ENCODE assay signal across 11 mouse cellular contexts in the genomic region with DNA sequence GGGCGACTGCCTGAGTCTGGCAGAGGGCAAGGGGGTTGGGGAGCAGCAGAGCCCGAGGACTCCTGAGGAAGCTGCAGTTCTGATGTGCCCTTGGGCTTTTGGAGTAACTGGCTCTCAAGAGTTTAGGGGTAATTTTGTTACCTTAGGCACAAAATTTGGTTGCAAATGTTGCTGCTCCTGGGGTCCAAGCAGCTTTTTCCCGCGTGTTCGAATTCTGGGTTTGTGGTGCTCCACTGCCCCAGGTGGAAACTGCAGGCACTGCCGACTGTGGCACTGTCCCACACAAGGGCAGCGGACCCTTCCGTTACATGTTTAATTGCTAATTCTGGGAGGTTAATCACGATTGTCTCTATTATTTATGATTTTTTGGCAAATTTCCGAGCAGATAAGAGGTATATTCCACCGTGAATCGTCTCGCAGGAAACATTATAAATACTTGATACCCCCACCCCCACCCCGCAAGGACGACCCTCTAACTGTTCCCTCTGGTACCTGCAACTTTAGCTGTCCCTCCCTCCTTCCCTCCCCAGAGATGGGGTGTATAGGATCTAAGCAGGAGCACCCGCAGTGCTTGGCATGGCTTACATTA. TPM values are rescaled to one million over a fixed set of nuclear protein-coding genes. Genes with fewer than 3 reads are reported as not detected.
DNase-seq lines count a peak whose midpoint lies in the region; ATAC-seq and TF ChIP-seq lines count a peak whose summit lies in the region.
"Had no signal": no experiment of that assay in that cellular context is flagged by ENCODE, and none has a peak within 500 bp of the region (broad histone marks: within the 10 kb centered on the region; RNA-seq: fewer than 3 reads in every experiment).

No protein-coding gene starts in this region.

- no peak overlapping the region for H3K9ac ChIP-seq in forebrain, embryonic 16.5 days (replicated peaks; ENCODE audit: low read depth, low read length)
- H3K9ac ChIP-seq in intestine, embryonic 16.5 days (ENCODE audit: low read depth, low read length): no peak overlapping the region
- no peak overlapping the region for H3K9ac ChIP-seq in neural tube, embryonic 15.5 days (replicated peaks)

- 0 out of 2 replicates have a peak, but pooled peaks have one; percentile 0 for TF ChIP-seq CTCF in lung, adult 2 months (IDR thresholded peaks at IDR 0.05; ENCODE audit: insufficient read depth, low read length)

- no peak overlapping the region for H3K4me2 ChIP-seq in forebrain, embryonic 16.5 days (ENCODE audit: low read length)
- H3K4me2 ChIP-seq in intestine, embryonic 16.5 days (ENCODE audit: low read depth, low read length): peak overlapping the region; percentile 33
- H3K4me2 ChIP-seq in neural tube, embryonic 15.5 days: peak overlapping the region; percentile 23

- no peak for ATAC-seq in forebrain, embryonic 16.5 days
- ATAC-seq in intestine, embryonic 16.5 days: no peak
- no peak for ATAC-seq in neural tube, embryonic 15.5 days (ENCODE audit: low FRiP score)

- no peak overlapping the region for H3K4me3 ChIP-seq in forebrain, embryonic 10.5 days
- H3K4me3 ChIP-seq in forebrain, embryonic 16.5 days (replicated peaks; ENCODE audit: low read length): no peak overlapping the region
- no peak overlapping the region for H3K4me3 ChIP-seq in lung, adult 2 months (replicated peaks; ENCODE audit: extremely low read depth, low read depth, low read length)
- H3K4me3 ChIP-seq in intestine, embryonic 16.5 days (ENCODE audit: low read length): no peak overlapping the region
- H3K4me3 ChIP-seq in neural tube, embryonic 15.5 days (replicated peaks): no peak overlapping the region

- H3K27ac ChIP-seq in forebrain, embryonic 10.5 days: no peak overlapping the region
- no peak overlapping the region for H3K27ac ChIP-seq in forebrain, embryonic 16.5 days (ENCODE audit: low read length)
- no peak overlapping the region for H3K27ac ChIP-seq in intestine, embryonic 16.5 days (ENCODE audit: low read length)
- H3K27ac ChIP-seq in neural tube, embryonic 15.5 days (replicated peaks): no peak overlapping the region

- WGBS in forebrain, embryonic 10.5 days: 3% methylated on average over 16 of the region's 16 CpGs
- WGBS in forebrain, embryonic 16.5 days: 5% methylated on average over 16 of the region's 16 CpGs
- WGBS in lung, adult 2 months: 29% methylated on average over 16 of the region's 16 CpGs
- WGBS in intestine, embryonic 16.5 days: 15% methylated on average over 16 of the region's 16 CpGs
- WGBS in neural tube, embryonic 15.5 days: 9% methylated on average over 16 of the region's 16 CpGs

- H3K27me3 ChIP-seq in forebrain, embryonic 10.5 days (ENCODE audit: poor library complexity, severe bottlenecking): peaks cover 76% of the 10 kb centered on the region
- peaks cover 47% of the 10 kb centered on the region for H3K27me3 ChIP-seq in forebrain, embryonic 16.5 days (replicated peaks; ENCODE audit: control insufficient read depth, insufficient read depth, low read length)
- peaks cover 32% of the 10 kb centered on the region for H3K27me3 ChIP-seq in intestine, embryonic 16.5 days (replicated peaks; ENCODE audit: control insufficient read depth, insufficient read depth, low read length)
- peaks cover 71% of the 10 kb centered on the region for H3K27me3 ChIP-seq in neural tube, embryonic 15.5 days (replicated peaks)

- no peaks in the 10 kb centered on the region for H3K36me3 ChIP-seq in forebrain, embryonic 10.5 days (replicated peaks)
- H3K36me3 ChIP-seq in forebrain, embryonic 16.5 days (ENCODE audit: control insufficient read depth, insufficient read depth): no peaks in the 10 kb centered on the region
- no peaks in the 10 kb centered on the region for H3K36me3 ChIP-seq in intestine, embryonic 16.5 days (ENCODE audit: control insufficient read depth, insufficient read depth, low read length)
- no peaks in the 10 kb centered on the region for H3K36me3 ChIP-seq in neural tube, embryonic 15.5 days

- TF ChIP-seq POLR2A in lung, adult 2 months (IDR thresholded peaks at IDR 0.05; ENCODE audit: borderline replicate concordance, extremely low read depth, low read depth, low read length): no peak

- H3K4me1 ChIP-seq in forebrain, embryonic 10.5 days: peaks cover 36% of the 10 kb centered on the region
- H3K4me1 ChIP-seq in forebrain, embryonic 16.5 days (replicated peaks; ENCODE audit: control insufficient read depth, insufficient read depth, low read length): peaks cover 16% of the 10 kb centered on the region
- H3K4me1 ChIP-seq in lung, adult 2 months (ENCODE audit: control insufficient read depth, insufficient read depth, low read length): peaks cover 8% of the 10 kb centered on the region
- H3K4me1 ChIP-seq in intestine, embryonic 16.5 days (ENCODE audit: control insufficient read depth, insufficient read depth, low read length): peaks cover 12% of the 10 kb centered on the region
- H3K4me1 ChIP-seq in neural tube, embryonic 15.5 days: peaks cover 16% of the 10 kb centered on the region

- peaks cover 3% of the 10 kb centered on the region; the same call in 1 of the 2 replicates for H3K9me3 ChIP-seq in forebrain, embryonic 10.5 days
- H3K9me3 ChIP-seq in forebrain, embryonic 16.5 days (ENCODE audit: control insufficient read depth, low read length): no peaks in the 10 kb centered on the region
- peaks cover 4% of the 10 kb centered on the region; the same call in 1 of the 2 replicates for H3K9me3 ChIP-seq in intestine, embryonic 16.5 days (ENCODE audit: control insufficient read depth, low read length)
- H3K9me3 ChIP-seq in neural tube, embryonic 15.5 days (replicated peaks): no peaks in the 10 kb centered on the region

- DNase-seq in forebrain, embryonic 10.5 days (ENCODE audit: extremely low spot score, low spot score): peak; percentile 22
- DNase-seq in lung, adult 2 months: no peak
- no peak for DNase-seq in lung, postnatal 10 days
- DNase-seq in spleen, postnatal 10 days (ENCODE audit: low spot score in 2 of 2): no peak
- no peak for DNase-seq in adipocyte (ENCODE audit: low spot score)
- DNase-seq: cerebellum, adult 9-11 months; layer of hippocampus, postnatal 36 days; thymus, postnatal 4 days had no signal

RNA-seq across cellular contexts. Expression of a gene that starts 10.9 kb away (rescaled TPM):
- polyA plus RNA-seq in forebrain, embryonic 10.5 days (2016; fragmentation: Nextera tagmentation; extraction: Ambion mirVana): 1.0 TPM in 2 replicates
- 0.18 and 0.37 TPM in 2 replicates for polyA plus RNA-seq in forebrain, embryonic 16.5 days (2015; fragmentation: Nextera tagmentation; extraction: Ambion mirVana)
- polyA plus RNA-seq in lung, adult 2 months (2012; rRNA removed): 0.22 TPM in 1 of 2 replicates, not detected in the other
- polyA plus RNA-seq in intestine, embryonic 16.5 days (2015; fragmentation: Nextera tagmentation; extraction: Ambion mirVana): 2.6 and 2.8 TPM in 2 replicates
- polyA plus RNA-seq in neural tube, embryonic 15.5 days (2015; fragmentation: Nextera tagmentation; extraction: Ambion mirVana): 13.7 and 18.0 TPM in 2 replicates

RNA-seq across cellular contexts. Expression of a gene that starts 37.4 kb away (rescaled TPM):
- polyA plus RNA-seq in forebrain, embryonic 10.5 days (2016; fragmentation: Nextera tagmentation; extraction: Ambion mirVana): 162 and 165 TPM in 2 replicates
- polyA plus RNA-seq in forebrain, embryonic 16.5 days (2015; fragmentation: Nextera tagmentation; extraction: Ambion mirVana): 87.3 and 93.0 TPM in 2 replicates
- polyA plus RNA-seq in lung, adult 2 months (2012; rRNA removed): 33.7 and 40.6 TPM in 2 replicates
- polyA plus RNA-seq in intestine, embryonic 16.5 days (2015; fragmentation: Nextera tagmentation; extraction: Ambion mirVana): 347 and 353 TPM in 2 replicates
- polyA plus RNA-seq in neural tube, embryonic 15.5 days (2015; fragmentation: Nextera tagmentation; extraction: Ambion mirVana): 100 and 139 TPM in 2 replicates
